Mouse (Mus musculus): ENCODE results near the gene Lamc1. TPM values are rescaled to one million over a fixed set of nuclear protein-coding genes. Genes with fewer than 3 reads are reported as not detected.

Gene Lamc1
- polyA plus RNA-seq (2015; fragmentation: Illumina TruSeq; extraction: RNeasy Lipid Tissue Mini Kit (QIAGEN cat#74804); ENCODE audit: low read depth, low replicate concordance): 12.5 TPM

DNA sequence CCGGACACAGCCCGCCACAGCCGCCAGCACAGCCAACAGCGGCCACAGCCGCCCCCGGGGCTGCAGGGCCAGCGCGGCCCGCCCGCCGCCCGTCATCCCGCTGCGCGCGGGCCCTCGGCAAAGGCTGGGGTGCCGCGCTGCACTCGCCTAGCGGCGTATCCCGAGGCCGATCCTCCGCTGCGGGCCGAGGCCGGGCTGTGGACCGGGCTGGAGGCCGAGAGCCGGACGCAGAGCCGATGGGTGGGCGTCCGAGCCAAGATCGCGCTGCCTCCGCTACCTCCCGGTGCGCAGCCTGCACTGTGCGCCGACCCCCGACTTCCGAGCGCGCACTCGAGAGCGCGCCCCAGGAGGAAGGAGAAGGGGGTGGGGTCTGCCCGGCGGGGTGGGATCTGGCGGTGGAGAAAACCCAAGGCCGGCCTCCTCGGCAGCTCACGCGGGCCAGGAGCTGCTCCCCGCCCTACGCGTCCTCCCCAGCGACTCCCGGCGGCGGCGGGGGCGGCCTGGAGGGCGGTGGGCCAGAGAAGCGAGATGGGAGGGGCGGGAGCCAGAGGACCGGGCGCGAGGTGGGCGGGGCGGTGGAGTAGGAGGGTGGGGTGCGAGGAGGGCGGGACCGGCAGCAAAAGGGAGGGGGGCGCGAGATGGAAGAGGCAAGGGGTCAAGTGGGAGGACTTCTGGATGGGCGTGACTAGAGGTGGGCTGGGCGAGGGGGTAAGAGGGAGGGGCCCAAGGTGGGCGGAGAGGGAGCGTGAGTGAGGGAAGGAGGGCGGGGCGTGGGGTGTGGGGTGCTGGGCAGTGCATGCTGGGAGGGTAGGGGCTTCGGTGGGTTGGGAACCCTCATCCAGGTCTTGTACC, at the start of gene Lamc1:
Gene Lamc1 (minus strand): TSS at position 343 of the 852 bp plus-strand sequence.

DNA sequence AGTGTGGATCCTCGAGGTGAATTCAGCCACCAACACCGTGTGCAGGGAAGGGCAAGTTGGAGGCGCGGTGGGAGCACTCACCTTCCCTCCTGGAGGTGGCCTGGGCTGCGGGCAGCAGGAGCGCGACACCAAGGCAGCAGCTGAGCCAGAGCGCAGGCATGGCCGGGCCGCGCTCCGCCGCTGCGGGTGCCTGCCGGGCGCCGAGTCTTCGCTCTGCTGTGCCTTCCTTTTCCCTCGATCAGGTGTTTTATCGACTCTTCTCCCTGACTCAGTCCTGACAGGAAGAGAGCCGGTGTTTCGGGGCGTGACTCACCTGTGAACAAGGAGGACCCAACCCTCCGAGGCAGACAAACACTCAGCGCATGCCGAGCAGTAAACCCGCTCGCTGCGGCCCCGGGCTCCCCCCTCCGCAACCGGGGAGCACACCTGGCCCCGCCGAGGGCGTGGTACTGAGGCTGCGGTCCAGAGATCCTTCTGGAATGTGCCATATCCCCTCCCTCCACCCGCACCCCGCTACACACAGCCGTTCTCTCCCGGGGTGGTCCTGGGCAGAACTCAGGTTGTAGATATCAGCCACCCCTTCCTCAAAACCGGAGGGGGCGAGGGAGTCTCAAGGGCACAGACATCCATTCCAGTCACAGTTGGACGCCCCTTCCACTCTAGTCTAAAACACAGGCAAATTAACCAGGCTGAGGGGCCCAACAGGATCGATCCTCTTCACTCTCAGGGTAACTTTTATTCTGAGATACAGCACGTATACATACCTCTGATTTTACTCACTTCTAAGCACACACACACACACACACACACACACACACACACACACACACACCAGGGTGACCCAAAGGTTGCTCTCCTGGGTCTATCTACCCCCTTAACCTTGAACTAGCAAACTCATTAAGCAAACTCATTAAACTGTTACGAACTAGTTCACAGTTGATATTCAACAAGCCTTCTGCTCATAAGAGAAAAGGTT, 146.5 kb downstream of the Lamc1 start, which contains the start of gene Lamc2:
Gene Lamc2 (minus strand): TSS at position 620 of the 976 bp plus-strand sequence.

Other genes with a start within 250 kb of the Lamc1 start
- 8.1 TPM for gene Lamc2, start 146.3 kb downstream of the Lamc1 start, polyA plus RNA-seq (2015; fragmentation: Illumina TruSeq; extraction: RNeasy Lipid Tissue Mini Kit (QIAGEN cat#74804); ENCODE audit: low read depth, low replicate concordance)
- 2.3 TPM for gene Shcbp1l, start 92.4 kb upstream of the Lamc1 start, polyA plus RNA-seq (2015; fragmentation: Illumina TruSeq; extraction: RNeasy Lipid Tissue Mini Kit (QIAGEN cat#74804); ENCODE audit: low read depth, low replicate concordance)
- gene Dhx9, start 154.9 kb upstream of the Lamc1 start, polyA plus RNA-seq (2015; fragmentation: Illumina TruSeq; extraction: RNeasy Lipid Tissue Mini Kit (QIAGEN cat#74804); ENCODE audit: low read depth, low replicate concordance): 61.9 TPM
- gene Npl, start 217.3 kb upstream of the Lamc1 start, polyA plus RNA-seq (2015; fragmentation: Illumina TruSeq; extraction: RNeasy Lipid Tissue Mini Kit (QIAGEN cat#74804); ENCODE audit: low read depth, low replicate concordance): 7.9 TPM

Data from brain, adult 10 weeks (tissue).